Mouse (Mus musculus): Measurements from ENCODE around the gene Gm853. TPM values are rescaled to one million over a fixed set of nuclear protein-coding genes. Genes with fewer than 3 reads are reported as not detected.
"Not testable (repeated sequence)": the region's sequence is repeated elsewhere in the genome, so short reads cannot be mapped to it uniquely, and the experiment has no call there.

Gene Gm853
- 0.05 TPM in 1 of 2 replicates, not detected in the other for polyA plus RNA-seq (2015; fragmentation: Nextera tagmentation; extraction: Ambion mirVana)

GRCm38 (mm10) chr4:130222179-130222578 is at the start of gene Gm853:
TSS of gene Gm853 (minus strand) at chr4:130222401.
- DNase-seq (ENCODE audit: low spot score): no peak

GRCm38 (mm10) chr4:130270611-130271347 is 48.6 kb upstream of the Gm853 start:
- DNase-seq (ENCODE audit: low spot score): no peak

- no peak for DNase-seq (ENCODE audit: low spot score)
These were observed 47.9 kb upstream of the Gm853 start for GRCm38 (mm10) chr4:130270089-130270488.

GRCm38 (mm10) chr4:130268736-130269135 is 46.5 kb upstream of the Gm853 start:
- no peak for DNase-seq (ENCODE audit: low spot score)

GRCm38 (mm10) chr4:130267069-130267468 is 44.9 kb upstream of the Gm853 start:
- DNase-seq (ENCODE audit: low spot score): no peak

- DNase-seq (ENCODE audit: low spot score): no peak
These were observed 44.4 kb upstream of the Gm853 start for GRCm38 (mm10) chr4:130266601-130267000.

- DNase-seq (ENCODE audit: low spot score): peak; percentile 48
These were observed 42.6 kb upstream of the Gm853 start for GRCm38 (mm10) chr4:130264698-130265349.

GRCm38 (mm10) chr4:130264131-130264530 is 41.9 kb upstream of the Gm853 start:
- no peak for DNase-seq (ENCODE audit: low spot score)

- no peak for DNase-seq (ENCODE audit: low spot score)
These were observed 38.2 kb upstream of the Gm853 start for GRCm38 (mm10) chr4:130260406-130260805.

GRCm38 (mm10) chr4:130252441-130253157 is 30.4 kb upstream of the Gm853 start:
- DNase-seq (ENCODE audit: low spot score): no peak

GRCm38 (mm10) chr4:130251763-130252162 is 29.6 kb upstream of the Gm853 start:
- no peak for DNase-seq (ENCODE audit: low spot score)

- DNase-seq (ENCODE audit: low spot score): no peak
These were observed 29.0 kb upstream of the Gm853 start for GRCm38 (mm10) chr4:130251172-130251705.

- DNase-seq (ENCODE audit: low spot score): no peak
These were observed 26.4 kb upstream of the Gm853 start for GRCm38 (mm10) chr4:130248636-130249035.

GRCm38 (mm10) chr4:130246132-130246531 is 23.9 kb upstream of the Gm853 start:
- DNase-seq (ENCODE audit: low spot score): peak; percentile 64

GRCm38 (mm10) chr4:130244749-130245148 is 22.5 kb upstream of the Gm853 start:
- no peak for DNase-seq (ENCODE audit: low spot score)

GRCm38 (mm10) chr4:130243621-130244020 is 21.4 kb upstream of the Gm853 start:
- DNase-seq (ENCODE audit: low spot score): not testable (repeated sequence)

GRCm38 (mm10) chr4:130242956-130243355 is 20.8 kb upstream of the Gm853 start:
- no peak for DNase-seq (ENCODE audit: low spot score)

- DNase-seq (ENCODE audit: low spot score): no peak
These were observed 18.5 kb upstream of the Gm853 start for GRCm38 (mm10) chr4:130240695-130241094.

- no peak for DNase-seq (ENCODE audit: low spot score)
These were observed 15.4 kb upstream of the Gm853 start for GRCm38 (mm10) chr4:130237607-130238006.

- DNase-seq (ENCODE audit: low spot score): no peak
These were observed 14.2 kb upstream of the Gm853 start for GRCm38 (mm10) chr4:130236361-130236760.

- DNase-seq (ENCODE audit: low spot score): no peak
These were observed 1.9 kb upstream of the Gm853 start for GRCm38 (mm10) chr4:130224071-130224470.

GRCm38 (mm10) chr4:130220176-130220575 is 2.0 kb downstream of the Gm853 start:
- DNase-seq (ENCODE audit: low spot score): no peak

All from thymus, postnatal 0 days (tissue).